Mouse (Mus musculus) neutrophil, adult 65 days (primary cell): ENCODE data around the gene Fth1. TPM values are rescaled to one million over a fixed set of nuclear protein-coding genes. Genes with fewer than 3 reads are reported as not detected.

Source experiments
- total RNA-seq: library from RNA; stranded (reverse); gene quantifications from 2 replicates; pipeline ENCODE4 v1.2.4, GENCODE M21; 2023

The Fth1 gene
- 3,803 and 3,855 TPM in 2 replicates for total RNA-seq

GRCm38 (mm10) chr19:9980258-9980657 is at the start of gene Fth1:
Gene Fth1 (plus strand): TSS chr19:9980598.

DNA sequence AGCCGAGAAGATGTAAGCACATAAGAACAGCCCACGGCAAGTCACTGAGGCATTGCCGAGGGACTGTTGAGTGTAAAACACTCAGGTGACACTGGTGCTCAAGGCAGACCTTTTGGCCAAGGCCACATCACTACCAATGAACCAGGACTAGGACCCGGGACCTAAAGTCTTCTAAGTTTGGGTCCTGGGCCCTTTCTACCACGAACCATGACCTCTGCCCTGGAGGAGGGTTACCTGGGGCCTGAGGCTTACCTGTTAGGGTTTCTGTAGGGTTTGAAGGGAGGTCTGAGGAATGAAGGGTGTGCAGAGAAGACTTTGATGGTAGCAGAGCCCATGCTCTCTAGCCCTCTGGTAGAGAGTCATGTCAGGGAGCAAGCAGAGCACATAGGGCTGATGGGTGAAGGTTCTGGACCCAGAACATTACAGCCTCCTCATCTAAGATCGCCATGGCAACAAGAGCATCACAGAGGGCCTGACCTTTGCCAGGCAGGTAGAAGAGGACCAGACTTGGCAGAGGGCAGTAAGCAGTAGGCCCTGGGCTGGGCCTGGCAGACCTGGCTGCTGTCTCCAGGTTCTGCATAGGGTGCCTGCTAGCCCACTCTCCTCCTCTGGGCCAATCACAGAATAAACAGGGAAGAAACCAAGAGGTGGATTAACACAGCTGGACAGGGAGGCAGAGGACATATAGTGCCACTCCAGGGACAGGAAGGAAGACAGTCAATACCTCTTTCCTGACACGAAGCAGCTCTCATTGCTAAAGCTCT is 21.0 kb downstream of the Fth1 start, which contains the start of the genes Best1 and Rab3il1:
TSS of gene Best1 (minus strand) at position 428 of the 764 bp plus-strand sequence.
TSS of gene Rab3il1 (plus strand) at position 464 of the 764 bp plus-strand sequence.

Other genes with a start within 250 kb of the Fth1 start
- not detected in 2 replicates for gene Scgb2a2, start 133.0 kb upstream of the Fth1 start, total RNA-seq
- gene Incenp, start 81.0 kb upstream of the Fth1 start, total RNA-seq: 185 and 345 TPM in 2 replicates
- gene Best1, start 21.0 kb downstream of the Fth1 start, total RNA-seq: not detected in 2 replicates
- gene Rab3il1, start 21.1 kb downstream of the Fth1 start, total RNA-seq: 1.3 and 2.1 TPM in 2 replicates
- 1.7 and 2.1 TPM in 2 replicates for gene Fads3, start 61.0 kb downstream of the Fth1 start, total RNA-seq
- 1.1 and 1.2 TPM in 2 replicates for gene Fads2, start 121.1 kb downstream of the Fth1 start, total RNA-seq
- gene Fads1, start 202.3 kb downstream of the Fth1 start, total RNA-seq: 4.1 and 6.0 TPM in 2 replicates
- gene Tmem258, start 223.4 kb downstream of the Fth1 start, total RNA-seq: 55.7 and 86.5 TPM in 2 replicates
- gene Fen1, start 223.6 kb downstream of the Fth1 start, total RNA-seq: 32.8 and 35.9 TPM in 2 replicates